Mouse (Mus musculus) left cerebral cortex, adult 2 months (tissue): ENCODE measurements around the gene Olfr120. TPM values are rescaled to one million over a fixed set of nuclear protein-coding genes. Genes with fewer than 3 reads are reported as not detected.
"Not testable (repeated sequence)": the region's sequence is repeated elsewhere in the genome, so short reads cannot be mapped to it uniquely, and the experiment has no call there.

ENCODE experiments used
- DNase-seq, 2 experiments: peaks; one replicate each; pipeline ENCODE4 v3.0.0; 2021 to 2022; ENCODE audit warnings: low spot score in 2 of 2, mixed read lengths in 1 of 2; ENCODE audit errors: extremely low spot score in 1 of 2
- H3K27ac ChIP-seq: fragments of 200-600 bp; 2 replicates; pipeline ENCODE4 v1.8.1; 2022
- H3K4me3 ChIP-seq: fragments of 200-600 bp; 2 replicates; pipeline ENCODE4 v1.8.1; 2022
- CTCF ChIP-seq: fragments of 200-600 bp; IDR thresholded peaks from 2 replicates; pipeline ENCODE4 v1.8.1; 2022; ENCODE audit warnings: antibody characterized with exemption, mild to moderate bottlenecking, moderate library complexity
- intact Hi-C: fragments of 180-260 bp; cut with DNase I; formaldehyde crosslinking; loops from one replicate; pipeline ENCODE4 v1.15.1; 2025
- long read RNA-seq, 2 experiments: library from polyadenylated mRNA; stranded (forward); transcript quantifications; one replicate each; pipeline ENCODE4 v2.0.0; 2021; ENCODE audit warnings: borderline mapping rate in 2 of 2
- total RNA-seq, 2 experiments: library from RNA; stranded (reverse); gene quantifications; 2 replicates each; pipeline ENCODE4 v1.2.3; 2021

Gene Olfr120
- total RNA-seq, result not detected
- long read RNA-seq, experiment 1, result 0 reads
- long read RNA-seq, experiment 2, result 0 reads

- intact Hi-C loops, result no loop called here
- no peak within 1 kb of the TSS for H3K27ac ChIP-seq
- DNase-seq, result no peak
- TF ChIP-seq CTCF, result no peak
- H3K4me3 ChIP-seq, result no peak within 1 kb of the TSS
These were observed at the start of gene Olfr120 for GRCm38 (mm10) chr17:37721508-37721907. Olfr120 (plus strand) TSS chr17:37721808.

- DNase-seq, H3K27ac ChIP-seq, H3K4me3 ChIP-seq, intact Hi-C loops: not testable (repeated sequence)
These were observed 25.3 kb upstream of the Olfr120 start, which contains the start of gene Olfr119 for GRCm38 (mm10) chr17:37696264-37696663. Olfr119 (plus strand) TSS chr17:37696564.

- H3K27ac ChIP-seq, result no peak overlapping the region
- DNase-seq, result no peak
- H3K4me3 ChIP-seq, result no peak overlapping the region
- intact Hi-C loops, result no loop called here
- no peak; the same call in none of the 2 replicates for TF ChIP-seq CTCF
These were observed 16.5 kb downstream of the Olfr120 start for GRCm38 (mm10) chr17:37738070-37738469.

- intact Hi-C loops, result no loop called here
- Histone ChIP-seq H3K27ac (no peak within 1 kb of the TSS), H3K4me3 (no peak within 1 kb of the TSS)
- no peak for TF ChIP-seq CTCF
- no peak for DNase-seq
These were observed 46.7 kb downstream of the Olfr120 start, which contains the start of gene Olfr122 for GRCm38 (mm10) chr17:37768307-37768706. Olfr122 (plus strand) TSS chr17:37768607.

Other genes starting within 250 kb of the Olfr120 start
- not detected for gene H2-M2, start 238.3 kb upstream of the Olfr120 start, total RNA-seq
- gene Olfr110, start 229.3 kb upstream of the Olfr120 start, total RNA-seq, result not detected
- gene Olfr111, start 213.8 kb upstream of the Olfr120 start, total RNA-seq, result not detected
- not detected for gene Olfr112, start 152.4 kb upstream of the Olfr120 start, total RNA-seq
- not detected for gene Olfr113, start 144.1 kb upstream of the Olfr120 start, total RNA-seq
- gene Olfr114, start 129.1 kb upstream of the Olfr120 start, total RNA-seq, result not detected
- not detected for gene Olfr115, start 94.7 kb upstream of the Olfr120 start, total RNA-seq
- not detected for gene Olfr116, start 94.6 kb upstream of the Olfr120 start, total RNA-seq
- not detected for gene Olfr117, start 58.0 kb upstream of the Olfr120 start, total RNA-seq
- not detected for gene Olfr118, start 54.8 kb upstream of the Olfr120 start, total RNA-seq
- not detected for gene Olfr119, start 25.2 kb upstream of the Olfr120 start, total RNA-seq
- not detected for gene Olfr121, start 27.0 kb downstream of the Olfr120 start, total RNA-seq
- gene Olfr122, start 46.8 kb downstream of the Olfr120 start, total RNA-seq, result not detected
- gene Olfr123, start 71.7 kb downstream of the Olfr120 start, total RNA-seq, result not detected
- not detected for gene Olfr124, start 78.1 kb downstream of the Olfr120 start, total RNA-seq
- not detected for gene Olfr125, start 111.1 kb downstream of the Olfr120 start, total RNA-seq
- not detected for gene Olfr126, start 125.7 kb downstream of the Olfr120 start, total RNA-seq
- not detected for gene Olfr127, start 178.6 kb downstream of the Olfr120 start, total RNA-seq
- gene Olfr128, start 198.7 kb downstream of the Olfr120 start, total RNA-seq, result not detected
- gene Olfr761, start 231.3 kb downstream of the Olfr120 start, total RNA-seq, result not detected